Mouse (Mus musculus) MEL (cell line): ENCODE data around the gene Izumo4. TPM values are rescaled to one million over a fixed set of nuclear protein-coding genes. Genes with fewer than 3 reads are reported as not detected.

ENCODE experiments used
- DNase-seq: peaks from one replicate; pipeline ENCODE4 v3.0.0; 2011; ENCODE audit warnings: low read depth, low spot score
- H3K27ac ChIP-seq: 2 replicates; pipeline ENCODE4 v1.5.1; 2012; ENCODE audit warnings: low read depth, mild to moderate bottlenecking, control low read depth, low read length, moderate library complexity; ENCODE audit not compliant: control insufficient read depth
- H3K27me3 ChIP-seq, 2 experiments: fragments of 150-350 bp in 1 of 2; sonication (generic) in 1 of 2; 2 replicates each; pipeline ENCODE4 v1.6.1; 2012; ENCODE audit warnings: low read length in 2 of 2, mild to moderate bottlenecking in 2 of 2, improper control_type of control experiment in 1 of 2, moderate library complexity in 1 of 2; ENCODE audit not compliant: insufficient read depth in 2 of 2, control insufficient read depth in 1 of 2
- H3K36me3 ChIP-seq, 2 experiments: 2 replicates each; pipeline ENCODE4 v1.6.1; 2012 to 2014; ENCODE audit warnings: low read length in 2 of 2, improper control_type of control experiment in 1 of 2, inconsistent platforms in 1 of 2, mild to moderate bottlenecking in 1 of 2; ENCODE audit not compliant: insufficient read depth in 2 of 2, control insufficient read depth in 1 of 2
- H3K4me1 ChIP-seq, 2 experiments: fragments of 150-350 bp in 1 of 2; sonication (generic) in 1 of 2; 2 replicates each; pipeline ENCODE4 v1.6.1; 2012; ENCODE audit warnings: low read length in 2 of 2, improper control_type of control experiment in 1 of 2, mild to moderate bottlenecking in 1 of 2; ENCODE audit not compliant: insufficient read depth in 2 of 2, control insufficient read depth in 1 of 2
- H3K4me3 ChIP-seq, 2 experiments: fragments of 150-350 bp in 1 of 2; sonication (generic) in 1 of 2; 2 replicates each; pipeline ENCODE4 v1.5.1; 2012; ENCODE audit warnings: low read depth in 2 of 2, low read length in 2 of 2, mild to moderate bottlenecking in 2 of 2, moderate library complexity in 2 of 2, control low read depth in 1 of 2, improper control_type of control experiment in 1 of 2; ENCODE audit not compliant: control insufficient read depth in 1 of 2, insufficient read depth in 1 of 2
- H3K79me2 ChIP-seq: 2 replicates; pipeline ENCODE4 v1.6.1; 2012; ENCODE audit warnings: mild to moderate bottlenecking, low read length, moderate library complexity; ENCODE audit not compliant: control insufficient read depth, poor library complexity, insufficient read depth
- H3K9ac ChIP-seq: 2 replicates; pipeline ENCODE4 v1.6.1; 2012; ENCODE audit warnings: low read depth, mild to moderate bottlenecking, control low read depth, low read length, moderate library complexity; ENCODE audit not compliant: control insufficient read depth, poor library complexity, severe bottlenecking
- H3K9me3 ChIP-seq: fragments of 150-350 bp; sonication (generic); replicated peaks from 2 replicates; pipeline ENCODE4 v1.6.1; 2012; ENCODE audit warnings: mild to moderate bottlenecking, low read length, improper control_type of control experiment, moderate library complexity; ENCODE audit not compliant: insufficient read depth
- CHD1 ChIP-seq: IDR thresholded peaks from 2 replicates; pipeline ENCODE4 v1.6.1; 2012; ENCODE audit warnings: low read depth, mild to moderate bottlenecking, inconsistent platforms, low read length, improper control_type of control experiment
- CTCF ChIP-seq, 3 experiments: IDR thresholded peaks in 2 of 3; conservative IDR thresholded peaks in 1 of 3; 2 replicates each; pipeline ENCODE4 v1.5.1; 2011 to 2012; ENCODE audit warnings: low read length in 3 of 3, low read depth in 2 of 3, mild to moderate bottlenecking in 2 of 3, improper control_type of control experiment in 1 of 3, inconsistent platforms in 1 of 3, mixed read lengths in 1 of 3, moderate library complexity in 1 of 3; ENCODE audit not compliant: control insufficient read depth in 1 of 3, insufficient read depth in 1 of 3, poor library complexity in 1 of 3, severe bottlenecking in 1 of 3
- ETS1 ChIP-seq: IDR thresholded peaks from 2 replicates; pipeline ENCODE4 v1.6.1; 2012; ENCODE audit warnings: low read depth, mild to moderate bottlenecking, inconsistent platforms, low read length, improper control_type of control experiment, moderate library complexity
- GABPA ChIP-seq: IDR thresholded peaks from 2 replicates; pipeline ENCODE4 v1.6.1; 2012; ENCODE audit warnings: low read depth, mild to moderate bottlenecking, inconsistent platforms, low read length, improper control_type of control experiment, moderate library complexity
- GATA1 ChIP-seq: IDR thresholded peaks from 2 replicates; pipeline ENCODE4 v1.6.1; 2011; ENCODE audit warnings: low read depth, low read length, improper control_type of control experiment
- HCFC1 ChIP-seq: IDR thresholded peaks from 2 replicates; pipeline ENCODE4 v1.6.1; 2012; ENCODE audit warnings: low read depth, mild to moderate bottlenecking, inconsistent platforms, low read length, improper control_type of control experiment, moderate library complexity
- JUND ChIP-seq: IDR thresholded peaks from 2 replicates; pipeline ENCODE4 v1.6.1; 2011; ENCODE audit warnings: low read depth, mild to moderate bottlenecking, improper control_type of control experiment, low read length
- MAFK ChIP-seq: IDR thresholded peaks from 2 replicates; pipeline ENCODE4 v1.6.1; 2011; ENCODE audit warnings: low read depth, mild to moderate bottlenecking, low read length, improper control_type of control experiment, borderline replicate concordance
- MAX ChIP-seq: IDR thresholded peaks from 2 replicates; pipeline ENCODE4 v1.6.1; 2011; ENCODE audit warnings: low read length, improper control_type of control experiment
- MAZ ChIP-seq: IDR thresholded peaks from 2 replicates; pipeline ENCODE4 v1.6.1; 2012; ENCODE audit warnings: low read depth, mild to moderate bottlenecking, inconsistent platforms, low read length, improper control_type of control experiment
- MXI1 ChIP-seq: IDR thresholded peaks from 2 replicates; pipeline ENCODE4 v1.6.1; 2011; ENCODE audit warnings: mild to moderate bottlenecking, low read depth, low read length, improper control_type of control experiment
- MYC ChIP-seq: IDR thresholded peaks from 2 replicates; pipeline ENCODE4 v1.6.1; 2011; ENCODE audit warnings: low read depth, mild to moderate bottlenecking, low read length, improper control_type of control experiment, moderate library complexity
- NELFE ChIP-seq: IDR thresholded peaks from 2 replicates; pipeline ENCODE4 v1.6.1; 2011; ENCODE audit warnings: low read depth, low read length, improper control_type of control experiment
- POLR2AphosphoS2 ChIP-seq: IDR thresholded peaks from 2 replicates; pipeline ENCODE4 v1.6.1; 2011; ENCODE audit warnings: low read length, improper control_type of control experiment
- POLR2AphosphoS5 ChIP-seq: IDR thresholded peaks from 2 replicates; pipeline ENCODE4 v1.6.1; 2012; ENCODE audit warnings: low read depth, borderline replicate concordance, mild to moderate bottlenecking, inconsistent platforms, low read length, moderate library complexity, mixed read lengths
- SIN3A ChIP-seq: IDR thresholded peaks from 2 replicates; pipeline ENCODE4 v1.6.1; 2012; ENCODE audit warnings: low read length, improper control_type of control experiment, inconsistent platforms
- SMC3 ChIP-seq: IDR thresholded peaks from 2 replicates; pipeline ENCODE4 v1.6.1; 2011; ENCODE audit warnings: low read depth, low read length, improper control_type of control experiment
- TCF12 ChIP-seq: IDR thresholded peaks from 2 replicates; pipeline ENCODE4 v1.6.1; 2014; ENCODE audit warnings: low read depth, mild to moderate bottlenecking, inconsistent platforms, low read length, improper control_type of control experiment, moderate library complexity
- UBTF ChIP-seq: IDR thresholded peaks from 2 replicates; pipeline ENCODE4 v1.6.1; 2012; ENCODE audit warnings: low read depth, mild to moderate bottlenecking, inconsistent platforms, low read length, improper control_type of control experiment, moderate library complexity, borderline replicate concordance; ENCODE audit not compliant: insufficient read depth
- USF2 ChIP-seq, 2 experiments: IDR thresholded peaks; 2 replicates each; pipeline ENCODE4 v1.6.1; 2011 to 2012; ENCODE audit warnings: improper control_type of control experiment in 2 of 2, low read length in 2 of 2, borderline replicate concordance in 1 of 2, inconsistent platforms in 1 of 2, low read depth in 1 of 2, mild to moderate bottlenecking in 1 of 2; ENCODE audit not compliant: insufficient read depth in 1 of 2
- ZC3H11A ChIP-seq: IDR thresholded peaks from 2 replicates; pipeline ENCODE4 v1.6.1; 2012; ENCODE audit warnings: low read depth, mild to moderate bottlenecking, inconsistent platforms, low read length, improper control_type of control experiment
- ZKSCAN1 ChIP-seq: IDR thresholded peaks from 2 replicates; pipeline ENCODE4 v1.6.1; 2012; ENCODE audit warnings: low read depth, mild to moderate bottlenecking, inconsistent platforms, low read length, improper control_type of control experiment, moderate library complexity
- ZMIZ1 ChIP-seq: IDR thresholded peaks from 2 replicates; pipeline ENCODE4 v1.6.1; 2012; ENCODE audit warnings: low read depth, mild to moderate bottlenecking, inconsistent platforms, low read length, improper control_type of control experiment, moderate library complexity
- polyA plus RNA-seq, 2 experiments: library from polyadenylated mRNA; stranded (reverse) in 1 of 2; unstranded in 1 of 2; fragments of >175 nt in 1 of 2; fragments of >200 nt in 1 of 2; gene quantifications; 2 replicates each; pipeline versions ENCODE4 v1.2.1 to v1.2.4; 2012; ENCODE audit warnings: low replicate concordance in 2 of 2, low read depth in 1 of 2; ENCODE audit not compliant: insufficient read length in 2 of 2, insufficient read depth in 1 of 2, missing spikeins in 1 of 2
- total RNA-seq: library from RNA; depleted of rRNA; stranded (reverse); fragments of 300-350 nt; gene quantifications from 2 replicates; pipeline ENCODE4 v1.2.3, GENCODE M21; 2012

Izumo4 gene
- total and polyA plus RNA-seq, 3 experiments: 1.0 to 3.8 TPM; not detected in 1

DNA sequence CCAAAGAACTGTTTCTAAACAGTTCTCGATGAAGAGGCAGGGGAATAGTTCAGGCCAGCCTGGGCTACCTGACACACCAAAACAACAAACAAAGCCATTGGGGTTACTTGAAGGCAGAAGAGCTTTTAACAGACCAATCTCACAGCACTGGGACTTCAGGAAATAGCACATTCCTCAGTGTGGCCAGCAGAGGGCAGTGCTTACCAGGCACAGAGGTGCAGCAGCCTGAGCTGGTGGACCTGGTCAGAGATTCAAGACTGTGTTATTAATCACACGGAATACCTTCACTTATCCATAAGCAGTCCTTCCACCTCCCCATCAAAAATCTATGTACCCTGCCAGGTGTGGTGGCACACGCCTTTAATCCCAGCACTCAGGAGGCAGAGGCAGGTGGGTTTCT is 45.4 kb downstream of the Izumo4 start (continued):
- no peak for TF ChIP-seq NELFE
- no peak for TF ChIP-seq MAX
- peak; percentile 77 for TF ChIP-seq SIN3A
- no peak for TF ChIP-seq POLR2AphosphoS5
- TF ChIP-seq UBTF: no peak
- no peak for TF ChIP-seq POLR2AphosphoS2
- no peak for TF ChIP-seq MAFK
- TF ChIP-seq JUND: no peak
- TF ChIP-seq GATA1: no peak
- no peak for TF ChIP-seq MYC
- TF ChIP-seq CHD1: no peak
- TF ChIP-seq TCF12: no peak
- no peak for TF ChIP-seq ZKSCAN1
- no peak for TF ChIP-seq MAZ
- no peak for TF ChIP-seq HCFC1
- TF ChIP-seq MXI1: peak; percentile 40; the same call in 1 of the 2 replicates
- TF ChIP-seq ZC3H11A: peak; percentile 82
- TF ChIP-seq ZMIZ1: no peak
- TF ChIP-seq ETS1: no peak
- no peak for TF ChIP-seq USF2 (IDR thresholded peaks at IDR 0.05; ENCODE audit: borderline replicate concordance in 1 of 2, insufficient read depth in 1 of 2, low read depth in 1 of 2, low read length in 2 of 2)
- TF ChIP-seq, all 39 proteins: peak for 6

DNA sequence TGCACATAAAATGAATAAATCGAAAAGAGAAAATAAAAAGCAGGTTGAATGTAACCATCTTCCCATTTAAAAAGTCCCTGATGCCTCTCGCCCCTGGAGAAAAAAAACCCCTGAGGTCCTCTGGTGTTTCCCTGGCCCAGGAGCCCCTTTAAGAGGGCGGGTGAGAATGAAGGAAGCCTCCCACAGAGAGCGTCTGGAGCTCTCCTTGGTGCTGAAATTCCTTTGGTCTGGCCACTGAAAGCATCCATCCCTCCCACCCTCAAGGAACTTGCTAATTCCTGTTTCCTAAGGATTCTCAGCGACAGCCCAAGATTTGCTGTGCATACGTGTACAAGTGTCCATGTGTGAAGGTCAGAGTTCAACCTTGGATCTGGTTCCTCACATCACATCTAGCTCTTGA is 46.6 kb downstream of the Izumo4 start:
- Histone ChIP-seq H3K79me2 (no peaks in the 10 kb centered on the region), H3K36me3 (peaks cover 0 to 8% of the 10 kb centered on the region in 2 experiments; a peak in 2 of 4 replicates), H3K9ac (no peak overlapping the region), H3K27ac (no peak overlapping the region), H3K27me3 (no peaks in the 10 kb centered on the region), H3K4me1 (peaks cover 2 to 23% of the 10 kb centered on the region in 2 experiments; a peak in 3 of 4 replicates), H3K4me3 (no peak overlapping the region)
- DNase-seq: peak; percentile 88
- TF ChIP-seq TCF12 (no peak), HCFC1 (0 out of 2 replicates have a peak, but pooled peaks have one; percentile 21), CTCF (IDR thresholded peaks at IDR 0.05 in 2 of 3, conservative IDR thresholded peaks at IDR 0.05 in 1 of 3; ENCODE audit: control insufficient read depth in 1 of 3, insufficient read depth in 1 of 3, low read depth in 2 of 3, low read length in 3 of 3, poor library complexity in 1 of 3, severe bottlenecking in 1 of 3) (no peak), POLR2AphosphoS5 (no peak), MXI1 (peak; percentile 89), SIN3A (peak; percentile 99), MAZ (no peak), GABPA (no peak), SMC3 (no peak; the same call in 1 of the 2 replicates)
- TF ChIP-seq, all 39 proteins: peak for 3
- no peaks in the 10 kb centered on the region for H3K9me3 ChIP-seq
